Mouse (Mus musculus): ENCODE results near the gene Dnah5. TPM values are rescaled to one million over a fixed set of nuclear protein-coding genes. Genes with fewer than 3 reads are reported as not detected.

Gene Dnah5
- polyA plus RNA-seq, 1 experiment from 2014 or later: 0.17 TPM

Other genes starting within 250 kb of the Dnah5 start
- 46.1 and 49.0 TPM in 2 replicates for gene Trio, start 177.9 kb upstream of the Dnah5 start, polyA plus RNA-seq (2016; fragmentation: Nextera tagmentation; extraction: Ambion mirVana)

Data from forebrain, embryonic 12.5 days (tissue).